Mouse (Mus musculus) kidney, embryonic 14.5 days (tissue): ENCODE results near the gene Casc3. TPM values are rescaled to one million over a fixed set of nuclear protein-coding genes. Genes with fewer than 3 reads are reported as not detected.
A peak's percentile ranks its signal among the peaks of the same experiment; 100 is the strongest.
"Not testable (repeated sequence)": the region's sequence is repeated elsewhere in the genome, so short reads cannot be mapped to it uniquely, and the experiment has no call there.

Experiments
- ATAC-seq: fragments of 200-750 bp; cut with Nextera tagmentation; 2 replicates; pipeline ENCODE4 v1.8.0; 2017; ENCODE audit warnings: moderate number of reproducible peaks, mild to moderate bottlenecking, moderate TSS enrichment, moderate library complexity; ENCODE audit not compliant: low FRiP score, low TSS enrichment
- H3K27ac ChIP-seq: fragments of 300-500 bp; sonication (generic); 2 replicates; pipeline ENCODE4 v1.5.1; 2014; ENCODE audit warnings: low read depth, mild to moderate bottlenecking, low read length, moderate library complexity, mixed read lengths
- H3K27me3 ChIP-seq: fragments of 300-500 bp; sonication (generic); 2 replicates; pipeline ENCODE4 v1.6.1; 2014; ENCODE audit warnings: mild to moderate bottlenecking, low read length; ENCODE audit not compliant: control insufficient read depth, insufficient read depth
- H3K36me3 ChIP-seq: fragments of 300-500 bp; sonication (generic); 2 replicates; pipeline ENCODE4 v1.6.1; 2014; ENCODE audit warnings: low read length, mixed read lengths; ENCODE audit not compliant: control insufficient read depth, insufficient read depth
- H3K4me1 ChIP-seq: fragments of 300-500 bp; sonication (generic); 2 replicates; pipeline ENCODE4 v1.6.1; 2014; ENCODE audit warnings: low read length, mixed read lengths; ENCODE audit not compliant: control insufficient read depth, insufficient read depth
- H3K4me2 ChIP-seq: fragments of 300-500 bp; sonication (generic); replicated peaks from 2 replicates; pipeline ENCODE4 v1.6.1; 2014; ENCODE audit warnings: low read depth, mild to moderate bottlenecking, low read length
- H3K4me3 ChIP-seq: fragments of 300-500 bp; sonication (generic); 2 replicates; pipeline ENCODE4 v1.5.1; 2014; ENCODE audit warnings: mild to moderate bottlenecking, low read length
- H3K9ac ChIP-seq: fragments of 300-500 bp; sonication (generic); 2 replicates; pipeline ENCODE4 v1.6.1; 2014; ENCODE audit warnings: low read depth, mild to moderate bottlenecking, low read length, moderate library complexity
- H3K9me3 ChIP-seq: fragments of 300-500 bp; sonication (generic); 2 replicates; pipeline ENCODE4 v1.6.1; 2016; ENCODE audit warnings: low read length; ENCODE audit not compliant: control insufficient read depth
- WGBS: fragments of 180-500 bp; shearing (Covaris S2); extraction: QIAGEN DNeasy Blood & Tissue Kit; methylation state at CpG from one replicate; pipeline ENCODE4 v1.1.7; 2014; 5-methylcytosine and 5-hydroxymethylcytosine counted together
- polyA plus RNA-seq: library from polyadenylated mRNA; unstranded; fragments of >200 nt; fragmentation: Nextera tagmentation; extraction: Ambion mirVana; gene quantifications from 2 replicates; pipeline ENCODE4 v1.2.1, GENCODE M21; 2014

The Casc3 gene
- polyA plus RNA-seq, 1 experiment from 2014 or later = 43.1 TPM

DNA sequence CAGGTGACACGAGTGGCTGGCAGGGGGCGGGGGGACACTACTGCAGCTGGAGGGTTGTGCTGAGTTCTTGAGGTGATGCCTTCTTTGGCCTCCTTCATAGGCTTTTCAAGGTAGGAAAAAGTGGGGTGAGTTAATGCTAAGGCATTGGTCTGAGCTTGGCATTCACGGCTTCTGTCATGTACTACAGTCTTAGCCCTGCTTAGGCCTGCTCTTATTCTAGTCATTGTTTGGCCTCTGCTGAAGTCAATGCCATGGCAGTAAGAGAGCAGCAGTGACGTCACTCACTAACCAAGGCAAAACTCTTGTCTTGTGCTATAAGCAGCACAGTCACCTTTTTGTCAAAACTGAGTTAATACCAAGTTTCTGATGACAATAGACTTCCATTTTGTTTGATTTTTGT lies 6.8 kb upstream of the Casc3 start:
- no peak for ATAC-seq
- Histone ChIP-seq H3K27ac (no peak overlapping the region), H3K27me3 (no peaks in the 10 kb centered on the region), H3K4me3 (peak overlapping the region; percentile 100), H3K4me1 (peaks cover 27% of the 10 kb centered on the region), H3K9ac (peak overlapping the region; percentile 97; the same call in 1 of the 2 replicates), H3K4me2 (peak overlapping the region; percentile 59), H3K9me3 (no peaks in the 10 kb centered on the region), H3K36me3 (peaks cover 46% of the 10 kb centered on the region)
- 54% methylated on average over 4 of the region's 4 CpGs for WGBS

DNA sequence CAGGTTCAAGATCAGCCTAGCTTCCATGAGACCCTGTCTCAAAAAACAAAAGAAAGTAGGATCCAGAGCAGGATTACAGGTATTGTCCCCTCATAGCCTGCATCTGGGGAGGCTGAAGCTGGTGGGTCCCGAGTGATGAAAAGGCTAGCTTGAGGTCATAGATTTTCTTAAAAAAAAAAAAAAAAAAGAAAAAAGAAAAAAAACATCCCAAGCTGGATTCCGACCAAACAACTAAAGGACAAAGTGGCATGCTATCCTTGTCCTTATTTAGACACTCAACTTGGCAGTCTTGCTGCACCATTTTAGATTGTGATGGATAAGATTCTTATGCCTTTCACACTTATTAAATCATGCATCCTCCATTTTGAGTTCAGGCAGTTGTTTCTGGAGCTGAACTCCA lies 3.7 kb downstream of the Casc3 start:
- H3K36me3 ChIP-seq = peaks cover 70% of the 10 kb centered on the region
- H3K27ac ChIP-seq = peak overlapping the region; percentile 12; the same call in 1 of the 2 replicates
- no peaks in the 10 kb centered on the region for H3K9me3 ChIP-seq
- WGBS = 63% methylated on average over 2 of the region's 2 CpGs
- H3K9ac ChIP-seq = no peak overlapping the region
- H3K27me3 ChIP-seq = no peaks in the 10 kb centered on the region
- no peak for ATAC-seq
- peaks cover 12% of the 10 kb centered on the region for H3K4me1 ChIP-seq
- H3K4me3 ChIP-seq = no peak overlapping the region; the same call in 1 of the 2 replicates
- peak overlapping the region; percentile 39; the same call in 1 of the 2 replicates for H3K4me2 ChIP-seq

DNA sequence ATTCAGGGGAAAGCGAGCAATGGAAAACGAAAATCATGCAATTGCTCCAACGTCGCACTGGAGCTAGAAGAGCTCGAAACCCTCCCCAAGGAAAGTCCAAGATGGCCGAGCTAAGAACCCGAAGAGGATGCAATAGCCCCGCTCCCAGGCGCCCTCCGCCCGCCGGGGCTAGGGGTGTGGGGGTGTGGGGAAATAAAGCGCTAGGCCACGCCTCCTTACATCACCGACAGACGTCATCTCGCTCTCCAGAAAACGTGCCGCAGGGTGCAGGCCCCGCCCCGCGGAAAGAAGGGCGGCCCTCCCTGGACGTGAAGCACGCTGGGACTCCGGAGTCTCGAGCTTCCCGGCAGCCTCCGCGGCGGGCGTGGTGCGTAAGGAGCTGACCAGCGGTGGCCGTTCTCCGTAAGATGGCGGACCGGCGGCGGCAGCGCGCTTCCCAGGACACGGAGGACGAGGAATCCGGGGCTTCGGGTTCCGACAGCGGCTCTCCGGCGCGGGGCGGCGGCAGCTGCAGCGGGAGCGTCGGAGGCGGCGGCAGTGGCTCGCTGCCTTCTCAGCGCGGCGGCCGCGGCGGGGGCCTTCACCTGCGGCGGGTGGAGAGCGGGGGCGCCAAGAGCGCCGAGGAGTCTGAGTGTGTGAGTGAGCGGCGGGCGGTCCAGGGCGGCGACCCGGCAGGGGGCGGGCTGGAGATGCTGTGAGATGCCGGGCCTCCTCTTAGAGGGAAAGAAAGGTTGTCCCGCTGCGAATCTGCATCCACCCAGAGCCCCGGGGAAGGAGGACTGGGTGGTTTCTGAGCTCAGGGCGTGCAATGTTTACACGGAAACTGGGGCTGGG lies 5.0 kb downstream of the Casc3 start:
- Histone ChIP-seq H3K4me2 (peak overlapping the region; percentile 81), H3K4me1 (peaks cover 12% of the 10 kb centered on the region), H3K4me3 (peak overlapping the region; percentile 92), H3K27me3 (no peaks in the 10 kb centered on the region), H3K36me3 (peaks cover 69% of the 10 kb centered on the region), H3K9me3 (no peaks in the 10 kb centered on the region), H3K27ac (peak overlapping the region; percentile 98), H3K9ac (peak overlapping the region; percentile 93)
- peak; percentile 99 for ATAC-seq
- WGBS = under 1% methylated on average over 82 of the region's 84 CpGs

DNA sequence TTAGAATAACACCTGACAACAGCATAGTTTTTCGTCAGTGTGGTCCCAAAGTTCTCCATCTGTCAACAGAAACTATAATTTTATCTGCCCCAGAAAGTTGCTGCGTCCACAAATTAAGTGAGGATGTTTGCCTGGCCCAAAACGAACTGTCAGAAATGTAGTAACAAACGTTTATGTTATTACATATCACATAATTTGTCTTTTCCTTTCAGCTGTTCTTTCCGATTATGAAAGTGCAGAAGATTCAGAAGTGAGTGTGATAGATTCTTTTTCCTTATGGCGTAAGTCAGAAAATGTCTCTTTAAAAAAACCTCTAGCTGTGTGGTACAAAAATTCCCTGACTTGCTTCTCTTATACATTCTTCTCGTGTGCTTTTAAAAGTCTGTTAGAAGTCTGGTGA lies 6.0 kb downstream of the Casc3 start:
- no peaks in the 10 kb centered on the region for H3K9me3 ChIP-seq
- H3K27me3 ChIP-seq = no peaks in the 10 kb centered on the region
- H3K27ac ChIP-seq = peak overlapping the region; percentile 98; the same call in 1 of the 2 replicates
- WGBS = 69% methylated on average over 7 of the region's 7 CpGs
- H3K4me1 ChIP-seq = peaks cover 12% of the 10 kb centered on the region
- ATAC-seq = no peak
- H3K9ac ChIP-seq = peak overlapping the region; percentile 93
- peak overlapping the region; percentile 92 for H3K4me3 ChIP-seq
- peak overlapping the region; percentile 81 for H3K4me2 ChIP-seq
- peaks cover 64% of the 10 kb centered on the region for H3K36me3 ChIP-seq

DNA sequence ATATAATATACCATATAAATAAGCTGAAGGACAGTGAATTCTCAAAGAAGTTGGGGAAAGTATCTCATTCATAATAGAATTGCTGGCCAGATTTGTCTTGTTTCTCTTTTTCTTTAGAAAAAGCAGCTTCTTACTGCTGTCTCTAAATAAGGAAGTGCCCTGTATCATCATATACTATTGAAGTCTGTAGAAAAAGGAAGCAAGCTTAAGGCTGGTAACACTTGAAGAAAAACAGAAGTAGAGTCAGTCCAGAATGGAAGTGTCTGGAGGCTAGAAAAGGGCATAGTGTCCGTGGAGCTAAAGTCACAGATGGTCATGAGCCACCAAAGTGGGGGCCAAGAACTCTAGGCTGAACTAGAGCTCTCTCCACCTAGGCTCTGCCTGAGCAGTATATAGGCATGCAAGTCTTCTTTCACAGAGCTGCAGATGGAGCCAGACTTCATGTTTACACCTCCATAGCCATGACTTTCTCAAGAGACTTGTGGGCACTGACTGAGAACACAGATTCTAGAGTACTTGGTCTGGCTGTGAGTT lies 12.1 kb downstream of the Casc3 start:
- no peak overlapping the region for H3K4me3 ChIP-seq
- 92% methylated on average over 1 of the region's 1 CpGs for WGBS
- H3K36me3 ChIP-seq = peaks cover 86% of the 10 kb centered on the region
- no peaks in the 10 kb centered on the region for H3K9me3 ChIP-seq
- H3K4me1 ChIP-seq = no peaks in the 10 kb centered on the region
- no peak overlapping the region for H3K4me2 ChIP-seq
- ATAC-seq = no peak
- no peaks in the 10 kb centered on the region for H3K27me3 ChIP-seq
- no peak overlapping the region for H3K27ac ChIP-seq
- no peak overlapping the region for H3K9ac ChIP-seq

DNA sequence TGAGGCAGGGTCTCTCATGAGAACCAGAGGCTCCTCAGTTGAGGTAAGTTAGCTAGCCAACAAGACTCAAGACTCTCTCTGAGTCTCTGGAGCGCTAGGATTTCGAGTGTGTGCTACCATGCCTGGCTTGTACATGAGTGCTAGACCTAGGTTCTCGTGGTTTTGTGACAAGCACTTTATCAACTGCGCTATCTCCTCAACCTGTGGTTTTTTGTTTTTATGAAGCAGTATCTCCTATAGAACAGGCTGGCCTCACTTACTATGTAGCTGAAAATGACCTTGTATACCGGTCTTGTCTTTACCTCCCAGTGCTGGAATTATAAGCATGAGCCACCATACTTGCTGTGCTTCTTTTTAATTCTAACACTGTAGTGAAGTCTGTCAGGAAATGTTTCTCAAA lies 16.3 kb downstream of the Casc3 start:
- H3K9ac ChIP-seq = no peak overlapping the region
- no peaks in the 10 kb centered on the region for H3K4me1 ChIP-seq
- no peak overlapping the region for H3K4me2 ChIP-seq
- H3K27me3 ChIP-seq = no peaks in the 10 kb centered on the region
- ATAC-seq = no peak
- H3K9me3 ChIP-seq = no peaks in the 10 kb centered on the region
- WGBS = 95% methylated on average over 5 of the region's 5 CpGs
- no peak overlapping the region for H3K4me3 ChIP-seq
- peaks cover 92% of the 10 kb centered on the region for H3K36me3 ChIP-seq
- no peak overlapping the region for H3K27ac ChIP-seq

DNA sequence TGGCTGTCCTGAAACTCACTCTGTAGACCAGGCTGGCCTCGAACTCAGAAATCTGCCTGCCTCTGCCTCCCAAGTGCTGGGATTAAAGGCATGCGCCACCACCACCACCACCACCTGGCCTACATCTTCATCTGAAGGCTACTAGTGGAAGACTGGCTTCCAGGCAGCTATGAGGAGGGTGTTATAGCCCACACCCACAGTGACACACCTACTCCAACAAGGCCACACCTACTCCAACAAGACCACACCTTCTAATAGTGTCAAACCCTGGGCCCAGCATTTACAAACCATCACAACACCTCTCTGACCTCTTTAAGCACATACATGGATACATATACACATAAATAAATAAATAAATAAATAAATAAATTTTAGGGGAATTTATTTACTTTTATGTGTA lies 21.4 kb downstream of the Casc3 start:
- H3K4me2 ChIP-seq, H3K4me1 ChIP-seq, H3K27ac ChIP-seq, ATAC-seq, H3K4me3 ChIP-seq, H3K9ac ChIP-seq, H3K27me3 ChIP-seq, H3K9me3 ChIP-seq: not testable (repeated sequence)
- H3K36me3 ChIP-seq = peaks cover 92% of the 10 kb centered on the region
- 95% methylated on average over 2 of the region's 2 CpGs for WGBS

DNA sequence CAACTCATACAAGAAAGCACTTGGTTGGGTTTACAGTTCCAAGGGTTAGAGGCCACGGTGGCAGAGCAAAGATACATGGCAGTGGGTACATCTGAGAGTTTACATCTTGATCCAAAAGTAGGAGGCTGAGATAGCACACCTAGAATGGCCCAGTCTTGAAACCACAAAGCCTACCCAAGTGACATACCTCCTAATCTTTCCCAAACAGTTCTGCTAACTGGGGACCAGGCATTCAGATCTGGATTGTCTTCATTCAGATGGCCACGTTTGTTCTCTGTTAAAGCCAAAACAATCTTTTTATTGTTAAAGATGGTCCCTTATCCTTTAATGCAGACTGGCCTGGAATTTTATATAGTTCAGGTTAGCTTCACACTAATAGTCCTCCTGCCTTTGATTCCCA lies 23.2 kb downstream of the Casc3 start:
- no peak for ATAC-seq
- H3K27me3 ChIP-seq = no peaks in the 10 kb centered on the region

DNA sequence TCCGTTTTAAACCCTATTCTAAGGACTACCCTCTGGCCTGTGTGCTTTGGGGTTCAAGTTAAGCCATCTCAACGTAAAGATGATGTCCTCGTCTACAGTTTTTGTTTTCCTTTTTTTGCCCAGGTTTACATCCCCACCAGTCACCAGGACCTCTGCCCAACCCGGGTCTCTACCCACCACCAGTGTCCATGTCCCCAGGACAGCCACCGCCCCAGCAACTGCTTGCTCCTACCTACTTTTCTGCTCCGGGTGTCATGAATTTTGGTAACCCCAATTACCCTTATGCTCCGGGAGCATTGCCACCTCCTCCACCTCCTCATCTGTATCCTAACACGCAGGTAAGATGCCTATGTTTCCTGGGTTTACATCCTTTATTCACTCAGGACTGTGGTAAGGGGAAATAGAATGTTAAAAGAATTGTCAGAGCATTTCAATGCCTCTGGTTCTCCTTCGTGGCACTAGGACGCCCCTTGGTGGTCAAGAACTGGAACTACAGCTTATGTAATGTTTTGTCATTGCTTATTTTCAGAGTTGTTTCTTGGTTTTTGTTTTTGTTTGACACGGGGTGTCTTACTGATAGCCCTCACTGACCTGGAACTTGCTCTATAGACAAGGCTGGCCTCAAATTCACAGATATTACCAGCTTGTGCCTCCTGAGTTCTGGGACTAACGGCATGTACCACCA lies 24.5 kb downstream of the Casc3 start:
- H3K27ac ChIP-seq = no peak overlapping the region
- 71% methylated on average over 12 of the region's 12 CpGs for WGBS
- H3K36me3 ChIP-seq = peaks cover 92% of the 10 kb centered on the region
- no peak overlapping the region for H3K4me3 ChIP-seq
- H3K9ac ChIP-seq = no peak overlapping the region
- H3K4me1 ChIP-seq = no peaks in the 10 kb centered on the region
- no peak for ATAC-seq
- no peak overlapping the region for H3K4me2 ChIP-seq
- H3K9me3 ChIP-seq = no peaks in the 10 kb centered on the region
- no peaks in the 10 kb centered on the region for H3K27me3 ChIP-seq

More for the DNA sequence above, 23.2 kb downstream of the Casc3 start:
- WGBS = 84% methylated on average over 2 of the region's 2 CpGs
- no peak overlapping the region for H3K4me3 ChIP-seq
- no peak overlapping the region for H3K4me2 ChIP-seq
- no peak overlapping the region for H3K27ac ChIP-seq
- H3K9me3 ChIP-seq = no peaks in the 10 kb centered on the region
- H3K4me1 ChIP-seq = no peaks in the 10 kb centered on the region
- H3K36me3 ChIP-seq = peaks cover 92% of the 10 kb centered on the region
- H3K9ac ChIP-seq = no peak overlapping the region
